Mouse (Mus musculus) neural tube, embryonic 11.5 days (tissue): Measurements from ENCODE around the gene Gsg1l2. TPM values are rescaled to one million over a fixed set of nuclear protein-coding genes. Genes with fewer than 3 reads are reported as not detected.

Experiments used
- ATAC-seq: fragments of 200-750 bp; cut with Nextera tagmentation; 2 replicates; pipeline ENCODE4 v1.8.0; 2017; ENCODE audit warnings: moderate number of reproducible peaks, mild to moderate bottlenecking, moderate TSS enrichment, moderate library complexity; ENCODE audit not compliant: insufficient read depth, low FRiP score, low TSS enrichment
- DNase-seq: peaks from one replicate; pipeline ENCODE4 v3.0.0-alpha.2; 2015; ENCODE audit warnings: low spot score
- H3K27ac ChIP-seq: fragments of 300-500 bp; sonication (generic); 2 replicates; pipeline ENCODE4 v1.5.1; 2014; ENCODE audit warnings: low read depth, mild to moderate bottlenecking, low read length
- H3K27me3 ChIP-seq: fragments of 300-500 bp; sonication (generic); 2 replicates; pipeline ENCODE4 v1.6.1; 2014; ENCODE audit warnings: mild to moderate bottlenecking, low read length, mixed read lengths; ENCODE audit not compliant: control insufficient read depth, insufficient read depth
- H3K36me3 ChIP-seq: fragments of 300-500 bp; sonication (generic); 2 replicates; pipeline ENCODE4 v1.6.1; 2014; ENCODE audit warnings: mild to moderate bottlenecking, low read length, moderate library complexity, mixed read lengths; ENCODE audit not compliant: control insufficient read depth, insufficient read depth
- H3K4me1 ChIP-seq: fragments of 300-500 bp; sonication (generic); 2 replicates; pipeline ENCODE4 v1.6.1; 2014; ENCODE audit warnings: low read length, mixed read lengths; ENCODE audit not compliant: control insufficient read depth, insufficient read depth
- H3K4me2 ChIP-seq: fragments of 300-500 bp; sonication (generic); 2 replicates; pipeline ENCODE4 v1.6.1; 2014; ENCODE audit warnings: low read depth, mild to moderate bottlenecking, moderate library complexity
- H3K4me3 ChIP-seq: fragments of 300-500 bp; sonication (generic); 2 replicates; pipeline ENCODE4 v1.5.1; 2014; ENCODE audit warnings: low read depth, low read length
- H3K9ac ChIP-seq: fragments of 300-500 bp; sonication (generic); 2 replicates; pipeline ENCODE4 v1.6.1; 2014; ENCODE audit warnings: mild to moderate bottlenecking, low read length
- H3K9me3 ChIP-seq: fragments of 300-500 bp; sonication (generic); 2 replicates; pipeline ENCODE4 v1.6.1; 2016; ENCODE audit warnings: low read length; ENCODE audit not compliant: control insufficient read depth
- WGBS: fragments of 180-500 bp; shearing (Covaris S2); extraction: QIAGEN DNeasy Blood & Tissue Kit; methylation state at CpG from one replicate; pipeline ENCODE4 v1.1.7; 2014; 5-methylcytosine and 5-hydroxymethylcytosine counted together
- polyA plus RNA-seq: library from polyadenylated mRNA; unstranded; fragments of >200 nt; fragmentation: Nextera tagmentation; extraction: Ambion mirVana; gene quantifications from 2 replicates; pipeline ENCODE4 v1.2.1, GENCODE M21; 2014

Gsg1l2 gene
- polyA plus RNA-seq, 1 experiment from 2014 or later = not detected

DNA sequence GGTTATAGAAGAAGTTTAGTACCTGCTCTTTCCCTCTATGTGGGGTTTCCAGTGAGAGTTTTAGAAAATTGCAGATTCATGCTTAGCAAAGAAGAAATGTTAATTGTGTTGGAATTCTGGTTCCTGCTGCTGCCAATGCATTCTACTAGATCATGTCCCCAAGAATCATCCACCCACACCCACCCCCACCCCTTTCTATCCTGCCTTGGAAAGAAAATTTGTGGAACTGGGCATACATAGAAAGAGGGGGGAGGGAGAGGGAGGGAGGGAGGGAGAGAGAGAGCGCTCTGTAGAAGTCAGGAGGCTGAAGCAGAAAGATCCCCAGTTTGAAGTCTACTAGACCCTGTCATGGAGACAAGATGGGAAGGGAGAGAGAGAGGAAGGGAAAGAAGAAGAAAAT lies 18.1 kb upstream of the Gsg1l2 start:
- Histone ChIP-seq H3K4me2 (no peak overlapping the region), H3K27ac (no peak overlapping the region), H3K9ac (no peak overlapping the region), H3K4me1 (no peaks in the 10 kb centered on the region), H3K36me3 (no peaks in the 10 kb centered on the region), H3K4me3 (no peak overlapping the region), H3K9me3 (no peaks in the 10 kb centered on the region), H3K27me3 (no peaks in the 10 kb centered on the region)
- DNase-seq (no peak), ATAC-seq (no peak)
- 94% methylated on average over 1 of the region's 1 CpGs for whole genome bisulfite sequencing

DNA sequence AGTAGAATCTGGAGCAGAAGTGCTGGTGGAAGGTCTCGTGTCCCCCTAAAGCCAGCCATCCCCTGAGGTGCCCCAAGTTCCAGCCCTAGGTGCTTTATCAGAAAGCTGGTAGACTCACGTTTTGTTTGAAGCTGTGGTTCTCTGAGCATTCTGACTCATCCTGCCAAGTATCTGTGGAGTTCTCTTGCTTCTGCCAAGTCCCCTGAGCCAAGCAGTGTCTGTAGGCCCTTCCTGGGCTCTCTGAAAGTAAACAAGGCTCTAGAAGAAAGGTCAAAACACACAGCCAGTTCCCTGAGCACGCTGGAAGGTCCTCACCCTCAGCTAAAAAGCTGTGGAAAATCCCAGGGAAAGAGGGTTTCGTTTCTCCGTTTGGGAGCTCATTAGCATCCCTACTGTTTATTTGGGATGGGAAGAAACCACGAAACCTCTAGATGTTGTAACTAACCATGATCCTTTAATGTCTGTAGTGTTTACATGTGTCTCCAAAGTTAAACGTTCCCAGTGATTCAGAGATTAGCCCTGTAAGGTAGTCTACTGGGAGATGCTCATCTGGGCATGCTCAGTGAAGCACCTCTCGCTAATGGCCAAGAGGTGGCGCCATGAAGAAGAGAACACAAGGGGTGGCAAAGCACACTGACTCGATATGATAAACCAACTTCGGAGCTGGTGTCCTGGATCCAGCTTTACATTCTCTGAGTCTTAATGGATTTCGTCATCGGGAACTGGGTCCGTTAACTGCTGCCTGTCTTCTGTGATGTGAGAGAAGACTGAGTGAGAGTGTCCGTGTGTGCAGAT lies 16.8 kb upstream of the Gsg1l2 start:
- WGBS = 76% methylated on average over 15 of the region's 15 CpGs
- no peak for ATAC-seq
- Histone ChIP-seq H3K36me3 (no peaks in the 10 kb centered on the region), H3K4me1 (no peaks in the 10 kb centered on the region), H3K4me3 (no peak overlapping the region), H3K27ac (no peak overlapping the region), H3K9me3 (no peaks in the 10 kb centered on the region), H3K9ac (no peak overlapping the region), H3K27me3 (no peaks in the 10 kb centered on the region), H3K4me2 (no peak overlapping the region)
- no peak for DNase-seq

GRCm38 (mm10) chr11:67771053-67771452 lies 3.4 kb upstream of the Gsg1l2 start, which contains the start of gene Glp2r:
Gene Glp2r (minus strand): TSS chr11:67771153.
- Histone ChIP-seq H3K4me1 (no peaks in the 10 kb centered on the region), H3K9ac (no peak within 1 kb of the TSS), H3K36me3 (no peaks in the 10 kb centered on the region), H3K9me3 (no peaks in the 10 kb centered on the region), H3K27me3 (no peaks in the 10 kb centered on the region), H3K4me3 (no peak within 1 kb of the TSS), H3K27ac (no peak within 1 kb of the TSS), H3K4me2 (no peak within 1 kb of the TSS)
- no peak for ATAC-seq
- 85% methylated on average over 14 of the region's 14 CpGs for WGBS
- DNase-seq = no peak

- Histone ChIP-seq H3K9ac (no peak overlapping the region), H3K4me1 (no peaks in the 10 kb centered on the region), H3K27ac (no peak overlapping the region), H3K36me3 (no peaks in the 10 kb centered on the region), H3K4me2 (no peak overlapping the region), H3K4me3 (no peak overlapping the region), H3K9me3 (no peaks in the 10 kb centered on the region), H3K27me3 (no peaks in the 10 kb centered on the region)
- WGBS = 89% methylated on average over 2 of the region's 2 CpGs
- DNase-seq (no peak), ATAC-seq (no peak)
Observed at GRCm38 (mm10) chr11:67771691-67772090, 2.7 kb upstream of the Gsg1l2 start.

GRCm38 (mm10) chr11:67772577-67772976 lies 1.8 kb upstream of the Gsg1l2 start:
- H3K36me3 ChIP-seq = no peaks in the 10 kb centered on the region
- H3K27me3 ChIP-seq = no peaks in the 10 kb centered on the region
- ATAC-seq (no peak), DNase-seq (peak; percentile 62)
- H3K4me3 ChIP-seq = no peak overlapping the region
- H3K4me1 ChIP-seq = no peaks in the 10 kb centered on the region
- no peak overlapping the region for H3K4me2 ChIP-seq
- WGBS = 28% methylated on average over 8 of the region's 8 CpGs
- no peak overlapping the region for H3K27ac ChIP-seq
- H3K9me3 ChIP-seq = no peaks in the 10 kb centered on the region
- no peak overlapping the region for H3K9ac ChIP-seq

- 85% methylated on average over 11 of the region's 11 CpGs for WGBS
- H3K36me3 ChIP-seq = no peaks in the 10 kb centered on the region
- no peaks in the 10 kb centered on the region for H3K9me3 ChIP-seq
- ATAC-seq = no peak
- no peak overlapping the region for H3K4me2 ChIP-seq
- H3K9ac ChIP-seq = no peak overlapping the region
- H3K4me1 ChIP-seq = no peaks in the 10 kb centered on the region
- H3K27ac ChIP-seq = no peak overlapping the region
- DNase-seq = no peak
- no peak overlapping the region for H3K4me3 ChIP-seq
- H3K27me3 ChIP-seq = no peaks in the 10 kb centered on the region
Observed at GRCm38 (mm10) chr11:67790182-67790581, 15.8 kb downstream of the Gsg1l2 start.

GRCm38 (mm10) chr11:67797931-67798330 lies 23.5 kb downstream of the Gsg1l2 start, which contains the start of gene Dhrs7c:
Gene Dhrs7c (plus strand): TSS chr11:67798187.
- ATAC-seq (no peak), DNase-seq (no peak)
- H3K36me3 ChIP-seq = no peaks in the 10 kb centered on the region
- H3K9ac ChIP-seq = no peak within 1 kb of the TSS
- no peaks in the 10 kb centered on the region for H3K27me3 ChIP-seq
- WGBS = 88% methylated on average over 7 of the region's 7 CpGs
- H3K27ac ChIP-seq = no peak within 1 kb of the TSS
- H3K4me3 ChIP-seq = no peak within 1 kb of the TSS
- no peak within 1 kb of the TSS for H3K4me2 ChIP-seq
- H3K4me1 ChIP-seq = no peaks in the 10 kb centered on the region
- H3K9me3 ChIP-seq = no peaks in the 10 kb centered on the region

GRCm38 (mm10) chr11:67800130-67800723 lies 25.8 kb downstream of the Gsg1l2 start:
- ATAC-seq (no peak), DNase-seq (no peak)
- Histone ChIP-seq H3K27ac (no peak overlapping the region), H3K4me1 (no peaks in the 10 kb centered on the region), H3K36me3 (no peaks in the 10 kb centered on the region), H3K4me3 (no peak overlapping the region), H3K9me3 (no peaks in the 10 kb centered on the region), H3K27me3 (no peaks in the 10 kb centered on the region), H3K9ac (no peak overlapping the region), H3K4me2 (no peak overlapping the region)

GRCm38 (mm10) chr11:67801169-67801568 lies 26.8 kb downstream of the Gsg1l2 start:
- H3K4me2 ChIP-seq = no peak overlapping the region
- no peaks in the 10 kb centered on the region for H3K27me3 ChIP-seq
- H3K9ac ChIP-seq = no peak overlapping the region
- ATAC-seq = no peak
- DNase-seq = no peak
- H3K4me3 ChIP-seq = no peak overlapping the region
- H3K9me3 ChIP-seq = no peaks in the 10 kb centered on the region
- H3K36me3 ChIP-seq = no peaks in the 10 kb centered on the region
- 83% methylated on average over 8 of the region's 8 CpGs for WGBS
- H3K27ac ChIP-seq = no peak overlapping the region
- H3K4me1 ChIP-seq = no peaks in the 10 kb centered on the region
